Mouse (Mus musculus): Measurements from ENCODE around the gene Tssk6.
"Not testable (repeated sequence)": the region's sequence is repeated elsewhere in the genome, so short reads cannot be mapped to it uniquely, and the experiment has no call there.

Gene Tssk6

GRCm38 (mm10) chr8:69919876-69920662 lies 18.1 kb downstream of the Tssk6 start:
- peak; percentile 86 for DNase-seq

GRCm38 (mm10) chr8:69921141-69921540 lies 19.2 kb downstream of the Tssk6 start:
- no peak for DNase-seq

- no peak for DNase-seq
Observed at GRCm38 (mm10) chr8:69923986-69924385, 22.0 kb downstream of the Tssk6 start.

- no peak for DNase-seq
Observed at GRCm38 (mm10) chr8:69926901-69927300, 24.9 kb downstream of the Tssk6 start.

GRCm38 (mm10) chr8:69933811-69934210 lies 31.8 kb downstream of the Tssk6 start:
- DNase-seq = no peak

- no peak for DNase-seq
Observed at GRCm38 (mm10) chr8:69934582-69934981, 32.6 kb downstream of the Tssk6 start.

- no peak for DNase-seq
Observed at GRCm38 (mm10) chr8:69935431-69935830, 33.4 kb downstream of the Tssk6 start.

GRCm38 (mm10) chr8:69936050-69936794 lies 34.2 kb downstream of the Tssk6 start:
- DNase-seq = peak; percentile 78

GRCm38 (mm10) chr8:69937466-69937865 lies 35.5 kb downstream of the Tssk6 start:
- no peak for DNase-seq

- no peak for DNase-seq
Observed at GRCm38 (mm10) chr8:69938245-69938982, 36.4 kb downstream of the Tssk6 start.

- peak; percentile 52 for DNase-seq
Observed at GRCm38 (mm10) chr8:69939633-69940032, 37.6 kb downstream of the Tssk6 start.

- no peak for DNase-seq
Observed at GRCm38 (mm10) chr8:69940386-69940785, 38.4 kb downstream of the Tssk6 start.

GRCm38 (mm10) chr8:69942495-69942894 lies 40.5 kb downstream of the Tssk6 start:
- not testable (repeated sequence) for DNase-seq

GRCm38 (mm10) chr8:69950300-69950699 lies 48.3 kb downstream of the Tssk6 start:
- DNase-seq = no peak

Data from kidney, postnatal 10 days (tissue).